Mouse (Mus musculus): Measurements from ENCODE around the gene Kctd17.

GRCm38 (mm10) chr15:78478073-78478472, 49.7 kb downstream of the Kctd17 start:
- TF ChIP-seq POLR2A (IDR thresholded peaks at IDR 0.05; ENCODE audit: insufficient read depth, low read depth, low read length) (no peak), CTCF (IDR thresholded peaks at IDR 0.05; ENCODE audit: insufficient read depth, low read depth, low read length) (no peak)

All from olfactory bulb, adult 2 months (tissue).